Mouse (Mus musculus): ENCODE results near the gene Ints13. TPM values are rescaled to one million over a fixed set of nuclear protein-coding genes. Genes with fewer than 3 reads are reported as not detected.
"Not testable (repeated sequence)": the region's sequence is repeated elsewhere in the genome, so short reads cannot be mapped to it uniquely, and the experiment has no call there.

The Ints13 gene
- polyA plus RNA-seq, 1 experiment from 2014 or later = 67.7 TPM

- H3K27ac ChIP-seq (ENCODE audit: low read length) = no peak overlapping the region
- H3K4me1 ChIP-seq (replicated peaks; ENCODE audit: control insufficient read depth, insufficient read depth, low read length) = no peaks in the 10 kb centered on the region
- H3K4me3 ChIP-seq (replicated peaks; ENCODE audit: low read length) = no peak overlapping the region
- 86% methylated on average over 4 of the region's 4 CpGs for WGBS
- H3K4me2 ChIP-seq (ENCODE audit: low read length) = no peak overlapping the region
- H3K9me3 ChIP-seq (ENCODE audit: control insufficient read depth, low read length) = no peaks in the 10 kb centered on the region
- H3K36me3 ChIP-seq (ENCODE audit: control insufficient read depth, insufficient read depth) = peaks cover 16% of the 10 kb centered on the region
- no peaks in the 10 kb centered on the region for H3K27me3 ChIP-seq (replicated peaks; ENCODE audit: control insufficient read depth, insufficient read depth, low read length)
- no peak overlapping the region for H3K9ac ChIP-seq (replicated peaks; ENCODE audit: low read depth, low read length)
- no peak for ATAC-seq
These were observed 25.0 kb upstream of the Ints13 start for GRCm38 (mm10) chr6:146602601-146603000.

DNA sequence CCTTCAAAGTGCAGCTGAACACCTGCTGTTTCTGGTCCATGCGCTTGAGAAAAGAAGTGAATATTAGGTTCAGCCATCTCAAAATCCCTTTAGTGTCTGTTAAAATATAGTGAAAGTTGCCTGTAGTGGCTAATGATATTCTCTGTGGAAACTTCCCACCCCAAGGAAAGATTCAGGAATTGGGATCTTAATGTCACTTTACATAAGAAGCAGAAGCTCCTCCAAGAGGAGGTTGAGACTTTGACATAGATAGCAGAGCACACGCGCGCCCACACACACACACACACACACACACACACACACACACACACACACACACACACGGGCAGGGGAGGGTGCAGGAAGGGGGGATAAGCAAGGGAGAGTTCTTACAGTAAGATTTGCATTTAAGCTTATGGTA, 7.5 kb upstream of the Ints13 start:
- H3K27me3 ChIP-seq (replicated peaks; ENCODE audit: control insufficient read depth, insufficient read depth, low read length) = no peaks in the 10 kb centered on the region
- no peak overlapping the region for H3K27ac ChIP-seq (ENCODE audit: low read length)
- H3K9me3 ChIP-seq (ENCODE audit: control insufficient read depth, low read length) = no peaks in the 10 kb centered on the region
- 94% methylated on average over 5 of the region's 5 CpGs for WGBS
- no peak overlapping the region for H3K4me3 ChIP-seq (replicated peaks; ENCODE audit: low read length)
- no peak overlapping the region for H3K4me2 ChIP-seq (ENCODE audit: low read length)
- peaks cover 22% of the 10 kb centered on the region for H3K36me3 ChIP-seq (ENCODE audit: control insufficient read depth, insufficient read depth)
- no peak overlapping the region for H3K9ac ChIP-seq (replicated peaks; ENCODE audit: low read depth, low read length)
- peaks cover 2% of the 10 kb centered on the region; the same call in 1 of the 2 replicates for H3K4me1 ChIP-seq (replicated peaks; ENCODE audit: control insufficient read depth, insufficient read depth, low read length)
- ATAC-seq = no peak

GRCm38 (mm10) chr6:146583366-146584046, 5.9 kb upstream of the Ints13 start:
- 81% methylated on average over 2 of the region's 2 CpGs for WGBS
- H3K4me2 ChIP-seq (ENCODE audit: low read length) = no peak overlapping the region
- H3K4me1 ChIP-seq (replicated peaks; ENCODE audit: control insufficient read depth, insufficient read depth, low read length) = peaks cover 10% of the 10 kb centered on the region
- no peak for ATAC-seq
- H3K27ac ChIP-seq (ENCODE audit: low read length) = no peak overlapping the region
- H3K36me3 ChIP-seq (ENCODE audit: control insufficient read depth, insufficient read depth) = 0 out of 2 replicates have a peak, but pooled peaks cover 8% of the 10 kb centered on the region
- no peak overlapping the region for H3K4me3 ChIP-seq (replicated peaks; ENCODE audit: low read length)
- H3K27me3 ChIP-seq (replicated peaks; ENCODE audit: control insufficient read depth, insufficient read depth, low read length) = no peaks in the 10 kb centered on the region
- no peak overlapping the region for H3K9ac ChIP-seq (replicated peaks; ENCODE audit: low read depth, low read length)
- no peaks in the 10 kb centered on the region for H3K9me3 ChIP-seq (ENCODE audit: control insufficient read depth, low read length)

- H3K9ac ChIP-seq (replicated peaks; ENCODE audit: low read depth, low read length) = no peak overlapping the region
- no peak overlapping the region for H3K4me2 ChIP-seq (ENCODE audit: low read length)
- ATAC-seq = no peak
- no peak overlapping the region for H3K27ac ChIP-seq (ENCODE audit: low read length)
- H3K4me3 ChIP-seq (replicated peaks; ENCODE audit: low read length) = no peak overlapping the region
- WGBS = 49% methylated on average over 2 of the region's 2 CpGs
- H3K27me3 ChIP-seq (replicated peaks; ENCODE audit: control insufficient read depth, insufficient read depth, low read length) = no peaks in the 10 kb centered on the region
- no peaks in the 10 kb centered on the region for H3K36me3 ChIP-seq (ENCODE audit: control insufficient read depth, insufficient read depth)
- H3K9me3 ChIP-seq (ENCODE audit: control insufficient read depth, low read length) = no peaks in the 10 kb centered on the region
- H3K4me1 ChIP-seq (replicated peaks; ENCODE audit: control insufficient read depth, insufficient read depth, low read length) = peaks cover 22% of the 10 kb centered on the region
These were observed 2.8 kb upstream of the Ints13 start for GRCm38 (mm10) chr6:146580381-146580926.

DNA sequence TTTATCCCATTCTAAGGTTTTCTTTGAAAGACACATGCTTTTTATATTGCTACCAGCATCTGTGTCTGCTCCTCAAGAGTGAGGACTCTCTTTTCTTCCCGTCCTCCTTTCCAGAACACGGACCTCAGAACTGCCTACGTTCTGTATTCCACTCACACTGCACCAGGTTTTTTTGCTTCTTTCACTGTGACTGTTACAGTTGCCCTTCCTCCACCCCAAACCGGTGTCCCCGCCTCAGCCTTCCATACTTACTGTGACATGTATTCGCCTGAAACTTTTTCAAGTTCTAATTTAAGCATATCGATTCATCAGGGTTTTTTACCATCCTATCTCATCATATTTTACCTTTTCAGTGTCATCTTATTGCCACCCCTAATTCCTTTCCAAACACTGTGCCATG, 951 bp upstream of the Ints13 start:
- peak overlapping the region; percentile 98 for H3K4me3 ChIP-seq (replicated peaks; ENCODE audit: low read length)
- no peaks in the 10 kb centered on the region for H3K36me3 ChIP-seq (ENCODE audit: control insufficient read depth, insufficient read depth)
- no peaks in the 10 kb centered on the region for H3K27me3 ChIP-seq (replicated peaks; ENCODE audit: control insufficient read depth, insufficient read depth, low read length)
- peak overlapping the region; percentile 99; the same call in 1 of the 2 replicates for H3K27ac ChIP-seq (ENCODE audit: low read length)
- WGBS = 11% methylated on average over 7 of the region's 7 CpGs
- peak overlapping the region; percentile 92 for H3K4me2 ChIP-seq (ENCODE audit: low read length)
- peaks cover 25% of the 10 kb centered on the region for H3K4me1 ChIP-seq (replicated peaks; ENCODE audit: control insufficient read depth, insufficient read depth, low read length)
- H3K9ac ChIP-seq (replicated peaks; ENCODE audit: low read depth, low read length) = peak overlapping the region; percentile 94
- ATAC-seq = no peak
- no peaks in the 10 kb centered on the region for H3K9me3 ChIP-seq (ENCODE audit: control insufficient read depth, low read length)

GRCm38 (mm10) chr6:146578111-146578531, 486 bp upstream of the Ints13 start:
- Histone ChIP-seq H3K4me1 (replicated peaks; ENCODE audit: control insufficient read depth, insufficient read depth, low read length) (peaks cover 25% of the 10 kb centered on the region), H3K4me3 (replicated peaks; ENCODE audit: low read length) (peak overlapping the region; percentile 98), H3K4me2 (ENCODE audit: low read length) (peak overlapping the region; percentile 92), H3K27ac (ENCODE audit: low read length) (peak overlapping the region; percentile 99), H3K9ac (replicated peaks; ENCODE audit: low read depth, low read length) (peak overlapping the region; percentile 94), H3K9me3 (ENCODE audit: control insufficient read depth, low read length) (no peaks in the 10 kb centered on the region), H3K27me3 (replicated peaks; ENCODE audit: control insufficient read depth, insufficient read depth, low read length) (no peaks in the 10 kb centered on the region), H3K36me3 (ENCODE audit: control insufficient read depth, insufficient read depth) (no peaks in the 10 kb centered on the region)
- ATAC-seq = no peak
- under 1% methylated on average over 22 of the region's 22 CpGs for WGBS

DNA sequence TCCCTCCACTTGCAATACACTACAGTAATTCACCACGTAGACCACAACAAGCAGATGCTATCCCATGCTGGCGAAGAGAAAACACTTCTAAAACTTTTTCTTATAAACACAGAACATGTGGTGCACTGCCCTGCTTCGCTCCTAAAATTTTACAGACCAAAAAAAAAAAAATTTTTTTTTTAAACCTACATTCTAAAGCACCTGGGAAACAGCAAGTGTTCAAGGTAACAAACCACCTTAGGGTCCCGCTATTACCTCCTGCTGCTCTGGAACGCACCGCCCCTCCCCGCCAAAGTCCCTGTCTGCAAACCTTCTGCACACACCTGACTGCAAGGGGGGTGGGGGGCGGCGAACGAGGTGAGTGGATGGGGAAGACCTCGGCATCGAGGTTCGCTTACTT, 732 bp downstream of the Ints13 start, which contains the start of gene Fgfr1op2:
Fgfr1op2 (plus strand) TSS at position 301 of the 400 bp plus-strand sequence.
- peak within 1 kb of the TSS; percentile 98 for H3K4me3 ChIP-seq (replicated peaks; ENCODE audit: low read length)
- no peaks in the 10 kb centered on the region for H3K9me3 ChIP-seq (ENCODE audit: control insufficient read depth, low read length)
- under 1% methylated on average over 13 of the region's 13 CpGs for WGBS
- H3K4me2 ChIP-seq (ENCODE audit: low read length) = peak within 1 kb of the TSS; percentile 92
- peaks cover 25% of the 10 kb centered on the region for H3K4me1 ChIP-seq (replicated peaks; ENCODE audit: control insufficient read depth, insufficient read depth, low read length)
- H3K27me3 ChIP-seq (replicated peaks; ENCODE audit: control insufficient read depth, insufficient read depth, low read length) = no peaks in the 10 kb centered on the region
- H3K27ac ChIP-seq (ENCODE audit: low read length) = peak within 1 kb of the TSS; percentile 99
- ATAC-seq = no peak
- peak within 1 kb of the TSS; percentile 94 for H3K9ac ChIP-seq (replicated peaks; ENCODE audit: low read depth, low read length)
- H3K36me3 ChIP-seq (ENCODE audit: control insufficient read depth, insufficient read depth) = no peaks in the 10 kb centered on the region

DNA sequence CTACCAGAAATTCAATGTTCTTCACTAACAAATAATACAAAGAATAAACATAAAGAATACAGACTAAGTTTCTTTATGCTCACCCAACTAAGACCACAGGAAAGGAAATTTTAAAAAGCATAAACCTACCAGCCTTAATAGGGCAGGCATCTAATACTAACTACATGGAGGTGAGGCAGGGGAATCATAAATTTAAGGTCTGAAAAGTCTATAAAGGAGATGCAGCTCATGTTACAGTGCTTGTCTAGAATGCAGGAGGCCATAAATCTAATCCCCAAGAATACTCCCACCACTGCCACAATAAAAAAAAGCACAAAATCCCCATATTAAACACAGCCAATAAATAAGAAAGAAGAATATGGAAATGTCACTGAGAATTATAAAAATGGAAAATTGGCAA, 5.6 kb downstream of the Ints13 start:
- H3K27ac ChIP-seq (ENCODE audit: low read length) = no peak overlapping the region
- H3K9me3 ChIP-seq (ENCODE audit: control insufficient read depth, low read length) = no peaks in the 10 kb centered on the region
- no peaks in the 10 kb centered on the region for H3K27me3 ChIP-seq (replicated peaks; ENCODE audit: control insufficient read depth, insufficient read depth, low read length)
- peaks cover 14% of the 10 kb centered on the region for H3K4me1 ChIP-seq (replicated peaks; ENCODE audit: control insufficient read depth, insufficient read depth, low read length)
- no peak overlapping the region for H3K9ac ChIP-seq (replicated peaks; ENCODE audit: low read depth, low read length)
- no peak for ATAC-seq
- no peak overlapping the region for H3K4me2 ChIP-seq (ENCODE audit: low read length)
- H3K36me3 ChIP-seq (ENCODE audit: control insufficient read depth, insufficient read depth) = no peaks in the 10 kb centered on the region
- H3K4me3 ChIP-seq (replicated peaks; ENCODE audit: low read length) = no peak overlapping the region

GRCm38 (mm10) chr6:146562461-146562860, 15.2 kb downstream of the Ints13 start:
- not testable (repeated sequence) for H3K4me2 ChIP-seq (ENCODE audit: low read length); H3K4me1 ChIP-seq (replicated peaks; ENCODE audit: control insufficient read depth, insufficient read depth, low read length); ATAC-seq; H3K9me3 ChIP-seq (ENCODE audit: control insufficient read depth, low read length); H3K4me3 ChIP-seq (replicated peaks; ENCODE audit: low read length); H3K27me3 ChIP-seq (replicated peaks; ENCODE audit: control insufficient read depth, insufficient read depth, low read length); H3K9ac ChIP-seq (replicated peaks; ENCODE audit: low read depth, low read length); H3K27ac ChIP-seq (ENCODE audit: low read length)
- H3K36me3 ChIP-seq (ENCODE audit: control insufficient read depth, insufficient read depth) = peaks cover 21% of the 10 kb centered on the region
- 85% methylated on average over 1 of the region's 1 CpGs for WGBS
